Mouse (Mus musculus) liver, adult 2 months (tissue): ENCODE data around the gene Cntnap5a. TPM values are rescaled to one million over a fixed set of nuclear protein-coding genes. Genes with fewer than 3 reads are reported as not detected.
A peak's percentile ranks its signal among the peaks of the same experiment; 100 is the strongest.

ENCODE experiments used
- DNase-seq: peaks from one replicate; pipeline ENCODE4 v3.0.0-alpha.2; 2011; ENCODE audit warnings: low read depth, low spot score; ENCODE audit errors: extremely low read depth
- H3K27ac ChIP-seq: fragments of 200-500 bp; replicated peaks from 2 replicates; pipeline ENCODE4 v1.5.1; 2012; ENCODE audit warnings: low read depth, mild to moderate bottlenecking, control low read depth, inconsistent platforms, low read length; ENCODE audit not compliant: insufficient read depth
- H3K27me3 ChIP-seq: fragments of 200-500 bp; 2 replicates; pipeline ENCODE4 v1.6.1; 2012; ENCODE audit warnings: mild to moderate bottlenecking, moderate library complexity, low read length, inconsistent platforms; ENCODE audit not compliant: control insufficient read depth, insufficient read depth
- H3K36me3 ChIP-seq: fragments of 200-500 bp; 2 replicates; pipeline ENCODE4 v1.6.1; 2012; ENCODE audit warnings: low read length, inconsistent platforms; ENCODE audit not compliant: control insufficient read depth, insufficient read depth
- H3K4me1 ChIP-seq: fragments of 200-500 bp; 2 replicates; pipeline ENCODE4 v1.6.1; 2011; ENCODE audit warnings: low read length; ENCODE audit not compliant: control insufficient read depth, insufficient read depth
- H3K4me3 ChIP-seq: fragments of 200-500 bp; 2 replicates; pipeline ENCODE4 v1.5.1; 2011; ENCODE audit warnings: low read depth, mild to moderate bottlenecking, control low read depth, low read length, moderate library complexity; ENCODE audit not compliant: insufficient read depth
- H3K79me2 ChIP-seq: fragments of 200-500 bp; 2 replicates; pipeline ENCODE4 v1.6.1; 2012; ENCODE audit warnings: inconsistent platforms, mild to moderate bottlenecking, low read length, moderate library complexity; ENCODE audit not compliant: control insufficient read depth, insufficient read depth
- H3K9ac ChIP-seq: fragments of 200-500 bp; 2 replicates; pipeline ENCODE4 v1.6.1; 2012; ENCODE audit warnings: low read depth, mild to moderate bottlenecking, control low read depth, inconsistent platforms, low read length
- CTCF ChIP-seq: fragments of 200-500 bp; IDR thresholded peaks from 2 replicates; pipeline ENCODE4 v1.5.1; 2011; ENCODE audit warnings: low read depth, low read length, control low read depth
- POLR2A ChIP-seq: fragments of 200-500 bp; IDR thresholded peaks from 2 replicates; pipeline ENCODE4 v1.6.1; 2011; ENCODE audit warnings: low read length, control low read depth; ENCODE audit not compliant: insufficient read depth; ENCODE audit errors: extremely low read depth
- WGBS: fragments of 180-500 bp; shearing (Covaris S2); methylation state at CpG from one replicate; pipeline ENCODE4 v1.1.7; 2018; 5-methylcytosine and 5-hydroxymethylcytosine counted together
- polyA plus RNA-seq: library from polyadenylated mRNA; depleted of rRNA; stranded (reverse); fragments of >200 nt; gene quantifications from 2 replicates; pipeline ENCODE4 v1.2.3, GENCODE M21; 2012
- total RNA-seq: library from RNA; depleted of rRNA; stranded (reverse); fragments of >200 nt; gene quantifications from 2 replicates; pipeline ENCODE4 v1.2.3, GENCODE M21; 2014

The Cntnap5a gene
- total and polyA plus RNA-seq, 2 experiments: not detected

GRCm38 (mm10) chr1:115745569-115745968, 61.0 kb downstream of the Cntnap5a start:
- no peak for DNase-seq
- no peaks in the 10 kb centered on the region for H3K4me1 ChIP-seq
- H3K9ac ChIP-seq: no peak overlapping the region
- no peak overlapping the region for H3K4me3 ChIP-seq
- H3K27me3 ChIP-seq: no peaks in the 10 kb centered on the region
- no peaks in the 10 kb centered on the region for H3K79me2 ChIP-seq
- H3K36me3 ChIP-seq: no peaks in the 10 kb centered on the region
- TF ChIP-seq CTCF (no peak), POLR2A (no peak)
- H3K27ac ChIP-seq: no peak overlapping the region

GRCm38 (mm10) chr1:115784737-115785136, 100.2 kb downstream of the Cntnap5a start:
- H3K4me1 ChIP-seq: no peaks in the 10 kb centered on the region
- TF ChIP-seq POLR2A (no peak), CTCF (no peak)

GRCm38 (mm10) chr1:115842591-115842990, 158.0 kb downstream of the Cntnap5a start:
- Histone ChIP-seq H3K79me2 (no peaks in the 10 kb centered on the region), H3K27ac (no peak overlapping the region), H3K4me1 (no peaks in the 10 kb centered on the region), H3K36me3 (no peaks in the 10 kb centered on the region), H3K27me3 (no peaks in the 10 kb centered on the region), H3K9ac (no peak overlapping the region), H3K4me3 (no peak overlapping the region)
- DNase-seq: peak; percentile 4
- no peak for TF ChIP-seq CTCF
- no peak for TF ChIP-seq POLR2A
- 90% methylated on average over 4 of the region's 4 CpGs for WGBS

More at GRCm38 (mm10) chr1:115784737-115785136, 100.2 kb downstream of the Cntnap5a start:
- DNase-seq: no peak
- Histone ChIP-seq H3K27ac (no peak overlapping the region), H3K4me3 (no peak overlapping the region), H3K36me3 (no peaks in the 10 kb centered on the region), H3K27me3 (no peaks in the 10 kb centered on the region), H3K79me2 (no peaks in the 10 kb centered on the region), H3K9ac (no peak overlapping the region)
- 47% methylated on average over 5 of the region's 5 CpGs for WGBS

- Histone ChIP-seq H3K9ac (no peak overlapping the region), H3K4me3 (no peak overlapping the region), H3K27ac (no peak overlapping the region), H3K4me1 (no peaks in the 10 kb centered on the region), H3K36me3 (no peaks in the 10 kb centered on the region), H3K27me3 (no peaks in the 10 kb centered on the region), H3K79me2 (no peaks in the 10 kb centered on the region)
- DNase-seq: no peak
- 56% methylated on average over 2 of the region's 2 CpGs for WGBS
- TF ChIP-seq CTCF (no peak), POLR2A (no peak)
Observed at GRCm38 (mm10) chr1:115847605-115848004, 163.0 kb downstream of the Cntnap5a start.

- Histone ChIP-seq H3K9ac (no peak overlapping the region), H3K79me2 (no peaks in the 10 kb centered on the region), H3K36me3 (no peaks in the 10 kb centered on the region), H3K4me1 (no peaks in the 10 kb centered on the region), H3K27me3 (no peaks in the 10 kb centered on the region), H3K4me3 (no peak overlapping the region), H3K27ac (no peak overlapping the region)
- DNase-seq: no peak
- no peak for TF ChIP-seq POLR2A
- no peak for TF ChIP-seq CTCF
Observed at GRCm38 (mm10) chr1:115852206-115852605, 167.7 kb downstream of the Cntnap5a start.

- H3K27ac ChIP-seq: no peak overlapping the region
- H3K4me3 ChIP-seq: no peak overlapping the region
- no peaks in the 10 kb centered on the region for H3K36me3 ChIP-seq
- H3K79me2 ChIP-seq: no peaks in the 10 kb centered on the region
- WGBS: 40% methylated on average over 1 of the region's 1 CpGs
- no peaks in the 10 kb centered on the region for H3K4me1 ChIP-seq
- no peak overlapping the region for H3K9ac ChIP-seq
- TF ChIP-seq POLR2A: no peak
- TF ChIP-seq CTCF: no peak
- no peaks in the 10 kb centered on the region for H3K27me3 ChIP-seq
- no peak for DNase-seq
Observed at GRCm38 (mm10) chr1:115918396-115918795, 233.8 kb downstream of the Cntnap5a start.
